Mouse (Mus musculus) bone marrow, adult 2 months (tissue): ENCODE results near the gene Elf1. TPM values are rescaled to one million over a fixed set of nuclear protein-coding genes. Genes with fewer than 3 reads are reported as not detected.
A peak's percentile ranks its signal among the peaks of the same experiment; 100 is the strongest.

Experiments
- H3K27ac ChIP-seq: fragments of 200-500 bp; 2 replicates; pipeline ENCODE4 v1.5.1; 2012; ENCODE audit warnings: low read depth, mild to moderate bottlenecking, control low read depth, inconsistent platforms, low read length; ENCODE audit not compliant: control insufficient read depth, poor library complexity, insufficient read depth
- H3K4me1 ChIP-seq: fragments of 200-500 bp; 2 replicates; pipeline ENCODE4 v1.6.1; 2011; ENCODE audit warnings: low read length; ENCODE audit not compliant: control insufficient read depth, insufficient read depth
- H3K4me3 ChIP-seq: fragments of 200-500 bp; replicated peaks from 2 replicates; pipeline ENCODE3; 2011; ENCODE audit warnings: mild to moderate bottlenecking, low read depth, low read length, control low read depth; ENCODE audit not compliant: control insufficient read depth
- CTCF ChIP-seq: fragments of 200-500 bp; IDR thresholded peaks from 2 replicates; pipeline ENCODE4 v1.5.1; 2011; ENCODE audit warnings: low read length, control low read depth; ENCODE audit not compliant: control insufficient read depth, insufficient read depth
- POLR2A ChIP-seq: fragments of 200-500 bp; IDR thresholded peaks from 2 replicates; pipeline ENCODE4 v1.6.1; 2011; ENCODE audit warnings: low read depth, mild to moderate bottlenecking, control low read depth, low read length, borderline replicate concordance; ENCODE audit not compliant: control insufficient read depth
- WGBS: fragments of 180-500 bp; shearing (Covaris S2); methylation state at CpG from one replicate; pipeline ENCODE4 v1.1.7; 2018; 5-methylcytosine and 5-hydroxymethylcytosine counted together
- polyA plus RNA-seq: library from polyadenylated mRNA; stranded (reverse); fragments of >200 nt; gene quantifications from 2 replicates; pipeline ENCODE4 v1.2.4, GENCODE M21; 2011; ENCODE audit warnings: low replicate concordance; ENCODE audit not compliant: missing spikeins, insufficient read depth, insufficient read length

Elf1 gene
- polyA plus RNA-seq, 1 experiment, result 22.6 TPM

- H3K4me1 ChIP-seq, result no peaks in the 10 kb centered on the region; the same call in 1 of the 2 replicates
- 89% methylated on average over 5 of the region's 5 CpGs for WGBS
- H3K4me3 ChIP-seq, result no peak overlapping the region
- TF ChIP-seq CTCF, result no peak
- TF ChIP-seq POLR2A, result no peak
- H3K27ac ChIP-seq, result no peak overlapping the region
These were observed 102.7 kb downstream of the Elf1 start for GRCm38 (mm10) chr14:79583526-79584245.

GRCm38 (mm10) chr14:79586499-79587138 lies 105.6 kb downstream of the Elf1 start:
- TF ChIP-seq POLR2A (no peak), CTCF (no peak)
- H3K4me3 ChIP-seq, result peak overlapping the region; percentile 79
- 27% methylated on average over 16 of the region's 16 CpGs for WGBS
- H3K4me1 ChIP-seq, result no peaks in the 10 kb centered on the region; the same call in 1 of the 2 replicates
- peak overlapping the region; percentile 96 for H3K27ac ChIP-seq

GRCm38 (mm10) chr14:79587139-79587851 lies 106.3 kb downstream of the Elf1 start, which contains the start of gene Sugt1:
Gene Sugt1 (plus strand): TSS chr14:79587691.
- Histone ChIP-seq H3K4me1 (no peaks in the 10 kb centered on the region; the same call in 1 of the 2 replicates), H3K4me3 (peak within 1 kb of the TSS; percentile 79), H3K27ac (peak within 1 kb of the TSS; percentile 96)
- under 1% methylated on average over 60 of the region's 60 CpGs for WGBS
- peak; percentile 80; the same call in 1 of the 2 replicates for TF ChIP-seq POLR2A
- no peak for TF ChIP-seq CTCF

- TF ChIP-seq POLR2A (no peak), CTCF (no peak)
- 0% methylated on average over 9 of the region's 9 CpGs for WGBS
- Histone ChIP-seq H3K4me1 (no peaks in the 10 kb centered on the region; the same call in 1 of the 2 replicates), H3K27ac (peak overlapping the region; percentile 96), H3K4me3 (peak overlapping the region; percentile 71)
These were observed 106.8 kb downstream of the Elf1 start for GRCm38 (mm10) chr14:79587852-79588229.

- Histone ChIP-seq H3K4me3 (no peak overlapping the region), H3K4me1 (no peaks in the 10 kb centered on the region; the same call in 1 of the 2 replicates), H3K27ac (no peak overlapping the region)
- no peak for TF ChIP-seq POLR2A
- TF ChIP-seq CTCF, result no peak
- WGBS, result 90% methylated on average over 9 of the region's 9 CpGs
These were observed 107.5 kb downstream of the Elf1 start for GRCm38 (mm10) chr14:79588534-79588951.

- Histone ChIP-seq H3K4me3 (no peak overlapping the region), H3K27ac (no peak overlapping the region), H3K4me1 (no peaks in the 10 kb centered on the region; the same call in 1 of the 2 replicates)
- 84% methylated on average over 6 of the region's 6 CpGs for WGBS
- TF ChIP-seq POLR2A, result no peak
- TF ChIP-seq CTCF, result no peak
These were observed 108.4 kb downstream of the Elf1 start for GRCm38 (mm10) chr14:79589401-79589800.

GRCm38 (mm10) chr14:79590916-79591315 lies 109.9 kb downstream of the Elf1 start:
- Histone ChIP-seq H3K4me1 (no peaks in the 10 kb centered on the region; the same call in 1 of the 2 replicates), H3K4me3 (no peak overlapping the region), H3K27ac (no peak overlapping the region)
- TF ChIP-seq CTCF (no peak), POLR2A (no peak)
- 85% methylated on average over 8 of the region's 8 CpGs for WGBS

- Histone ChIP-seq H3K4me3 (no peak overlapping the region), H3K27ac (no peak overlapping the region), H3K4me1 (no peaks in the 10 kb centered on the region; the same call in 1 of the 2 replicates)
- 89% methylated on average over 2 of the region's 2 CpGs for WGBS
- TF ChIP-seq POLR2A, result no peak
- TF ChIP-seq CTCF, result no peak
These were observed 110.6 kb downstream of the Elf1 start for GRCm38 (mm10) chr14:79591611-79592010.
